Mouse (Mus musculus): ENCODE measurements around the gene Gm11437. TPM values are rescaled to one million over a fixed set of nuclear protein-coding genes. Genes with fewer than 3 reads are reported as not detected.

The Gm11437 gene
- polyA plus RNA-seq (2017; shearing (Covaris generic)) = not detected

DNA sequence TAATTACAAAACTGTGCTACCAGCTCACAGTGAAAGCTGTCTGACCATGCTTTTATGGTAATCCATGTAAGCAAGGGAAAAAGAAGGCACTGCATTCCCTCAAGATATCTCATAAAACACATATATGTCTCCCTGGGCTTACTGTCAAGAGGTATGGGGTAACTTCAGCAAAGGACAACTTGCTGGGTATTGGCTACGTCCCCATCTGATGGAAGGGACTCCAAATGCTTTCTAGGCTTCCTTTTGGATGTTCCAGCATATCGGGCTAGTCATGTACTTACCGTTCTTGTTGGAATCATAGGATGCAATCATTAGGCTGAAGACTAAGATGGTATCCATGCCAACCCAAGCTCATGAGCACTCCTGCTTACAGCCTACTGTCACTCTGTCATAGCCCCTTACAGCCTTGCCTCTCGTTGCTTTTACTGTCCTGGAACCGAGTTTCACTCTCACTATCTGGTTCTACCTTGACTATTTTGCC is at the start of gene Gm11437:
Gm11437 (minus strand) TSS at position 431 of the 481 bp plus-strand sequence.

DNA sequence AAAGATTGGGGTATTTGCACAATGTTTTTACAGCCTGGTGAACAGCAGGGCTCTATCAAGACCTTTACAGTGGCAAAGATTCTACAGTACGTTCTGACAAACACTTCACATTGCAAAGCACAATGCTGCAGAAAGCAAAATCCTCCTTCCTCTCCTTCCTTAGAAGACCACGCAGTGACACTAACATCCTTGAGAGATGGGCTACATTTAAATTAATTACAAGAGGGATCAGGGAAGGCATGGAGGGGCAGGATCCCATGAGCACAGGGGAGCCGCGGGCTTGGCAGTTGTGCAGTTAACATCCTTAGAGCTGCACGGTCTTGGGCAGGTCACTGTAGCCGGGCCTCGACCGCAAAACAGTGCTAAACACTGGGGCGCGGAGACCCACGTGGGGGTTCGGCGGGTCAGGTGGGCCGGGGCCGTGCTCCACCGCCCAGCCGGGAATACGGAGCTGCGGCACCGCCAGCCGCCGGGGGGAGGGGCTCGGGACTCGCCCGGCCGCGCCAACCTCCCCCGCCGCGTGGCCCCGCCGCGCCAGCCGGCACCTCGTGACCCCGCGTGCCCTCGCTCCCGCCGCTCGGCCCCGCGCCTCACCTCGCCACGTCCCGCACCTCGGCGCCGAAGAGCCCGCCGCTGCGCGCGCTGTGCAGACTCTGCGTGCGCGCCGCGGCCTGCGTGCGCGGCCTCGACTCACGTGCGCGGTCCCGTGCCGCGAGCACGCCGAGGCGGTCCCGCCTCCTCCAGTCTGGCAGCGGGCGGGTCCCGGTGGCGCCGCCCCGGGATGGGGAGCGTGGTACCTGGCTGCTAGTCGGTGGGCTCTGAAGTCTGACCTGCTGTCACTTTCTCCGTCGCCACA is 38.1 kb downstream of the Gm11437 start, which contains the start of the genes Tada2a and Acaca:
Tada2a (minus strand) TSS at position 658 of the 856 bp plus-strand sequence.
Acaca (plus strand) TSS at position 730 of the 856 bp plus-strand sequence.

Other genes with a start within 250 kb of the Gm11437 start
- 47.9 TPM for gene Ddx52, start 225.4 kb downstream of the Gm11437 start, polyA plus RNA-seq (2017; shearing (Covaris generic))
- 36.7 TPM for gene Synrg, start 203.0 kb downstream of the Gm11437 start, polyA plus RNA-seq (2017; shearing (Covaris generic))
- 10.1 TPM for gene Dusp14, start 98.2 kb downstream of the Gm11437 start, polyA plus RNA-seq (2017; shearing (Covaris generic))
- gene Tada2a, start 37.9 kb downstream of the Gm11437 start, polyA plus RNA-seq (2017; shearing (Covaris generic)) = 6.2 TPM
- 12.7 TPM for gene Acaca, start 37.8 kb downstream of the Gm11437 start, polyA plus RNA-seq (2017; shearing (Covaris generic))

All from effector memory CD4-positive, alpha-beta T cell, adult 5 months (primary cell).